Mouse (Mus musculus) limb, embryonic 12.5 days (tissue): ENCODE measurements around the gene Zfp827. TPM values are rescaled to one million over a fixed set of nuclear protein-coding genes. Genes with fewer than 3 reads are reported as not detected.

Source experiments
- ATAC-seq: fragments of 200-750 bp; cut with Nextera tagmentation; 2 replicates; pipeline ENCODE4 v1.8.0; 2017; ENCODE audit warnings: low read depth, moderate TSS enrichment; ENCODE audit not compliant: insufficient number of reproducible peaks, insufficient read depth, low FRiP score, low TSS enrichment
- H3K27ac ChIP-seq: fragments of 300-500 bp; sonication (generic); 2 replicates; pipeline ENCODE4 v1.5.1; 2016; ENCODE audit warnings: mild to moderate bottlenecking, moderate library complexity
- H3K27me3 ChIP-seq: fragments of 300-500 bp; sonication (generic); 2 replicates; pipeline ENCODE4 v1.6.1; 2016; ENCODE audit warnings: mild to moderate bottlenecking, moderate library complexity
- H3K36me3 ChIP-seq: fragments of 300-500 bp; sonication (generic); 2 replicates; pipeline ENCODE4 v1.6.1; 2016; ENCODE audit warnings: mild to moderate bottlenecking, moderate library complexity
- H3K4me1 ChIP-seq: fragments of 300-500 bp; sonication (generic); replicated peaks from 2 replicates; pipeline ENCODE4 v1.6.1; 2016
- H3K4me2 ChIP-seq: fragments of 300-500 bp; sonication (generic); 2 replicates; pipeline ENCODE4 v1.6.1; 2016; ENCODE audit warnings: mild to moderate bottlenecking, moderate library complexity
- H3K4me3 ChIP-seq: fragments of 300-500 bp; sonication (generic); replicated peaks from 2 replicates; pipeline ENCODE4 v1.5.1; 2016; ENCODE audit warnings: mild to moderate bottlenecking
- H3K9ac ChIP-seq: fragments of 300-500 bp; sonication (generic); replicated peaks from 2 replicates; pipeline ENCODE4 v1.6.1; 2016; ENCODE audit warnings: mild to moderate bottlenecking, moderate library complexity
- H3K9me3 ChIP-seq: fragments of 300-500 bp; sonication (generic); 2 replicates; pipeline ENCODE4 v1.6.1; 2016; ENCODE audit warnings: mild to moderate bottlenecking, moderate library complexity
- WGBS: fragments of 180-500 bp; shearing (Covaris S2); methylation state at CpG from one replicate; pipeline ENCODE4 v1.1.7; 2016; 5-methylcytosine and 5-hydroxymethylcytosine counted together
- polyA plus RNA-seq: library from polyadenylated mRNA; unstranded; fragments of >200 nt; fragmentation: Nextera tagmentation; extraction: Ambion mirVana; gene quantifications from 2 replicates; pipeline ENCODE4 v1.2.1, GENCODE M21; 2016

Zfp827 gene
- polyA plus RNA-seq, 1 experiment from 2014 or later, result 13.3 TPM

DNA sequence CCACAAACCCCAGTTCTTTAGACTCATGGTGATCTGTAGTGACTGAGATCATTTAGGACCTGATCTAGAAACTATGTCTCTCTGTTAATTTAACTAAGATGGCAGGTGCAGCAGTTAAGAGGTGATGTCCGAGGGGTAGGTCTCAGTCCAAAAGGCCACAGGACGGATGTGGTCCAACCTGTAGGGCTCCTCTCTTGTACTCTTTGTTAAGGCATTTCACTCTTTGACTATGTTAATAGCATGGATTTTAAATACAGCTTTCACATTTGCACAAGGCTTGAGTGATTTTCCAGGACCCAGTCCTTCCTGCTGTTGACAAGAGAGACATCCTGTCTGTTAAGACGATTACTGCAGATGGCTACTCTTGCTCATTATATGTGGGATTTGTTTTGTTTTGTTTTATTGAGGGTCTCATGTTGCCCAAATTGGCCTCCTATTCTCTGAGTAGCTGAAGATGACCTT is 56.2 kb downstream of the Zfp827 start:
- Histone ChIP-seq H3K4me3 (no peak overlapping the region), H3K4me1 (peaks cover 9% of the 10 kb centered on the region), H3K36me3 (peaks cover 89% of the 10 kb centered on the region), H3K27ac (no peak overlapping the region), H3K27me3 (no peaks in the 10 kb centered on the region), H3K9me3 (no peaks in the 10 kb centered on the region), H3K4me2 (no peak overlapping the region), H3K9ac (no peak overlapping the region)
- ATAC-seq, result no peak
- 86% methylated on average over 3 of the region's 3 CpGs for WGBS

GRCm38 (mm10) chr8:79094422-79094821 is 66.2 kb downstream of the Zfp827 start:
- 95% methylated on average over 4 of the region's 4 CpGs for WGBS
- peaks cover 67% of the 10 kb centered on the region for H3K36me3 ChIP-seq

DNA sequence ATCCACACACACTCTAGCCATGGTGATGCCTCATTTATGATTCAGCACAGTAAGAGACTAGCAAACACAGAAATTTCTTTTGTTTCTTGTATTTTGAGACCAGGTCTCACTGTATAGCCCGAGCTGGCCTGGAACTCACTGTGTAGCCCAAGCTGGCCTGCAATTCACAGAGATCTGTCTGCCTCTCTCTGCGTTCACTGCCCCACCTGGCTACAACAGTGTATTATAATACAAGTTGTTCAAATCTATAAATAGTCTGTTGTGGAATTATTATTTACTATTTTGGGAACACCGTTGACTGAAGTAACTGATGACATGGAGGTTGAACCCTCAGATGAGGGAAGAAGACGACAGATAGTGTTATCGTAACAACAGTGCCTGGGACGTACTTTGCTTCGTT is 66.9 kb downstream of the Zfp827 start:
- H3K27me3 ChIP-seq, result no peaks in the 10 kb centered on the region
- no peaks in the 10 kb centered on the region for H3K9me3 ChIP-seq
- WGBS, result 93% methylated on average over 7 of the region's 7 CpGs
- H3K36me3 ChIP-seq, result peaks cover 63% of the 10 kb centered on the region
- H3K4me3 ChIP-seq, result no peak overlapping the region
- no peak overlapping the region for H3K4me2 ChIP-seq
- ATAC-seq, result no peak
- no peak overlapping the region for H3K27ac ChIP-seq
- H3K9ac ChIP-seq, result no peak overlapping the region
- H3K4me1 ChIP-seq, result no peaks in the 10 kb centered on the region

More at GRCm38 (mm10) chr8:79094422-79094821, 66.2 kb downstream of the Zfp827 start:
- H3K27ac ChIP-seq, result no peak overlapping the region
- H3K9me3 ChIP-seq, result no peaks in the 10 kb centered on the region
- H3K9ac ChIP-seq, result no peak overlapping the region
- no peak for ATAC-seq
- no peaks in the 10 kb centered on the region for H3K27me3 ChIP-seq
- H3K4me2 ChIP-seq, result no peak overlapping the region
- H3K4me1 ChIP-seq, result no peaks in the 10 kb centered on the region
- no peak overlapping the region for H3K4me3 ChIP-seq

GRCm38 (mm10) chr8:79096970-79097369 is 68.7 kb downstream of the Zfp827 start:
- Histone ChIP-seq H3K4me2 (no peak overlapping the region), H3K27ac (no peak overlapping the region), H3K4me1 (no peaks in the 10 kb centered on the region), H3K9ac (no peak overlapping the region), H3K9me3 (no peaks in the 10 kb centered on the region), H3K27me3 (no peaks in the 10 kb centered on the region), H3K36me3 (peaks cover 60% of the 10 kb centered on the region), H3K4me3 (no peak overlapping the region)
- ATAC-seq, result no peak
- 84% methylated on average over 11 of the region's 11 CpGs for WGBS

GRCm38 (mm10) chr8:79102707-79103106 is 74.5 kb downstream of the Zfp827 start:
- Histone ChIP-seq H3K9me3 (no peaks in the 10 kb centered on the region), H3K36me3 (peaks cover 36% of the 10 kb centered on the region), H3K27me3 (no peaks in the 10 kb centered on the region), H3K4me2 (no peak overlapping the region), H3K27ac (peak overlapping the region; percentile 78), H3K4me3 (no peak overlapping the region), H3K9ac (no peak overlapping the region), H3K4me1 (peaks cover 34% of the 10 kb centered on the region)
- 72% methylated on average over 4 of the region's 4 CpGs for WGBS
- no peak for ATAC-seq

DNA sequence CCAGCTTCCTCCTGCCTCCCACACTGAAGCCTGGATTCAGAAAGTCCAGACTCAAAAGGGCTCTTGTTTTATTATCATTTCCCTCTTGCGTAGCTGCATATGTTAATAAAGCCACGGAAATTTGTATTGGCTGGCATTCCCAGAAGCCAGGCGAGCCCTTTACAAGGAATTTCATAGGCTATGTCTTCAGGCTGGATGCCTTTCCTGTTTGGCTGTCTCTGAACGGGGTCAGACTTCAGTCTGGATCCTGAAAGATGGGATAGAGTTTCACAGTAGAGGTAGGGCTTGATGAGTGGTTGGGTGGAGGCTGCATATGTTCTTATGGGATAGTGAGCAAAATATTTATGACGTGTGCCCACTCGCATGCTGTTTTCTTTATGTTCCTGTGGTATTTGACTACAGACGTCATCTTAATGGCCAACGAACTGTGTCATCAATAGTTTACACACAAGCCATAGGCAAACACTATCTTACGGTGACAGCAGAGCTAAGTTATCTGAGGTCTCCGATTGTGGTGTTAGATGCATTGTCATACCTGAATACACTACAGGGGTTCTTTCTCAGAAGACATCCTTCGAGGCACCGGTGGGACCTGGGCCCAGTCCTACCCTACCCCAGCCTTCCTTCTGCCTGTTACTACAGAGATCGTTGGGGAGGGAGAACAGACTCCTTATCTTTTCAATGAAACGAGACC is 75.1 kb downstream of the Zfp827 start:
- no peak overlapping the region for H3K9ac ChIP-seq
- H3K4me2 ChIP-seq, result no peak overlapping the region
- H3K27ac ChIP-seq, result peak overlapping the region; percentile 78
- H3K27me3 ChIP-seq, result no peaks in the 10 kb centered on the region
- H3K4me1 ChIP-seq, result peaks cover 34% of the 10 kb centered on the region
- H3K4me3 ChIP-seq, result no peak overlapping the region
- no peaks in the 10 kb centered on the region for H3K9me3 ChIP-seq
- no peak for ATAC-seq
- H3K36me3 ChIP-seq, result peaks cover 39% of the 10 kb centered on the region
- WGBS, result 76% methylated on average over 14 of the region's 14 CpGs

DNA sequence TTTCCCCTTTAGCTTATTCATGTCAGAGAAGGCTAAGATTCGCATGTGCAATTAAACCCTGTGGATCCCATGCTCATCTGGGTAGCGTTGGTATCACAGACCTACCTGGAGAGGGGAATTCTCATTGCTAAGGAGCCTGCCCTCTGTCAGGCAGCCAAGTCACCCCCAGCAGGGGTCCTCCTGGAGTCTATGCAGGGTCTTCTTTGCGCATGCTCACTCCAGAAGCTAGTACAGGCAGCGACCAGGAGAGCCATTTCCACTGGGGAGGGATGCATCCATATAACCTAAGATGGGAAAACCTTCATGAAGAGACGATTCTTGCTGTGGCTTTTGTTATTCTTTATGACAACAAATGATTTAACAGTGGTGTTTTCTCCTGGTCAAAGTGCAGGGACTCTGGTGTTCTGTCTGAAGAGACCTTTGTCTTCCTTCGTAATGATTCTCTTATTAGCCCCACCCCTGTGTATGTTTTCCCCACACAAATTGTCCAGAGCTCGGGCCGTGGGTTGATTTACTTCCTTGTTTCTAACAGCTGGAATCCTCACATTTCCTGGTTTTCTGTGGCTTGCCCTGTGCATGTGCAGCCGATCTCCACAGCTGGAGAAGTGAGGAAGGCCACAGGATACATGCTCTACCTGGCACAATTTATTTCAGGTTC is 75.8 kb downstream of the Zfp827 start:
- Histone ChIP-seq H3K9ac (no peak overlapping the region), H3K4me3 (no peak overlapping the region), H3K4me1 (peaks cover 34% of the 10 kb centered on the region), H3K36me3 (peaks cover 41% of the 10 kb centered on the region), H3K4me2 (no peak overlapping the region), H3K27me3 (no peaks in the 10 kb centered on the region), H3K9me3 (no peaks in the 10 kb centered on the region), H3K27ac (peak overlapping the region; percentile 78)
- no peak for ATAC-seq
- 72% methylated on average over 9 of the region's 9 CpGs for WGBS

DNA sequence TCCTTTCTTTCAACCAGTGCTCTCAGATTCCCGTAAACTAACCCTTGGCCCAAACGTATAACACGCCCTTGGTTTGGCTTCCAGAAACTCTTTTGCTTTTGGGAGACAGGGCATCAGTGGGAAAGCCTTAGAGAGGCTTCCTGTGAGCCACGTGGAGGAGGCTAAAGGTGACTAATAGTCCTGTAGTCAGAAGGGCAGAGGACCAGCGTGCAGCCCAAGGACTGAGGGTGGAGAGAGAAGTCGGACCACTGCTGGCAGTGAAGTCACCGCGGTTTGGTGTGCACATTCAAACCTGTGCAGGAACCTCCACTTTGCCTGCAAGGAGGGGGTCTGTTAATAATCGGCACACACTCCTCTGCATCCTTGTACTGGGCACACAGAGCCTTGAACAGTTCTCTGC is 76.4 kb downstream of the Zfp827 start:
- Histone ChIP-seq H3K9ac (no peak overlapping the region), H3K4me2 (no peak overlapping the region), H3K4me1 (peaks cover 34% of the 10 kb centered on the region), H3K27ac (peak overlapping the region; percentile 78), H3K4me3 (no peak overlapping the region), H3K27me3 (no peaks in the 10 kb centered on the region), H3K9me3 (no peaks in the 10 kb centered on the region), H3K36me3 (peaks cover 40% of the 10 kb centered on the region)
- WGBS, result 83% methylated on average over 9 of the region's 9 CpGs
- ATAC-seq, result no peak

- peak overlapping the region; percentile 78 for H3K27ac ChIP-seq
- H3K4me1 ChIP-seq, result peaks cover 34% of the 10 kb centered on the region
- H3K36me3 ChIP-seq, result peaks cover 38% of the 10 kb centered on the region
- no peak overlapping the region for H3K9ac ChIP-seq
- H3K4me2 ChIP-seq, result no peak overlapping the region
- H3K9me3 ChIP-seq, result no peaks in the 10 kb centered on the region
- no peak for ATAC-seq
- no peak overlapping the region for H3K4me3 ChIP-seq
- H3K27me3 ChIP-seq, result no peaks in the 10 kb centered on the region
- WGBS, result 70% methylated on average over 10 of the region's 10 CpGs
These were observed 76.9 kb downstream of the Zfp827 start for GRCm38 (mm10) chr8:79105186-79105585.

GRCm38 (mm10) chr8:79111461-79111860 is 83.2 kb downstream of the Zfp827 start:
- H3K4me1 ChIP-seq, result no peaks in the 10 kb centered on the region
- ATAC-seq, result no peak
- no peak overlapping the region for H3K27ac ChIP-seq
- H3K27me3 ChIP-seq, result no peaks in the 10 kb centered on the region
- H3K36me3 ChIP-seq, result peaks cover 65% of the 10 kb centered on the region
- no peaks in the 10 kb centered on the region for H3K9me3 ChIP-seq
- no peak overlapping the region for H3K4me2 ChIP-seq
- no peak overlapping the region for H3K9ac ChIP-seq
- 86% methylated on average over 8 of the region's 8 CpGs for WGBS
- H3K4me3 ChIP-seq, result no peak overlapping the region

- no peak overlapping the region for H3K4me3 ChIP-seq
- H3K9ac ChIP-seq, result no peak overlapping the region
- H3K9me3 ChIP-seq, result no peaks in the 10 kb centered on the region
- 93% methylated on average over 18 of the region's 18 CpGs for WGBS
- H3K4me1 ChIP-seq, result no peaks in the 10 kb centered on the region
- H3K27me3 ChIP-seq, result no peaks in the 10 kb centered on the region
- H3K36me3 ChIP-seq, result peaks cover 58% of the 10 kb centered on the region
- ATAC-seq, result peak; percentile 45; the same call in 1 of the 2 replicates
- H3K4me2 ChIP-seq, result no peak overlapping the region
- H3K27ac ChIP-seq, result no peak overlapping the region
These were observed 84.2 kb downstream of the Zfp827 start for GRCm38 (mm10) chr8:79112480-79112879.
